Mouse (Mus musculus) inflammation-experienced regulatory T-cells, adult 6 months (primary cell): ENCODE measurements around the gene Stard10. TPM values are rescaled to one million over a fixed set of nuclear protein-coding genes. Genes with fewer than 3 reads are reported as not detected.
A peak's percentile ranks its signal among the peaks of the same experiment; 100 is the strongest.

Source experiments
- ATAC-seq: one replicate; pipeline ENCODE4 v1.8.0; 2017
- polyA plus RNA-seq, 3 experiments: library from polyadenylated mRNA; unstranded; fragments of 100-300 nt; shearing (Covaris generic); gene quantifications; one replicate each; pipeline ENCODE4 v1.2.1; 2017

Gene Stard10
- polyA plus RNA-seq, 3 experiments from 2014 or later: 1.7 to 5.6 (median 2.0) TPM

- ATAC-seq: no peak
Measured at GRCm38 (mm10) chr7:101306841-101307240, 10.0 kb upstream of the Stard10 start.

DNA sequence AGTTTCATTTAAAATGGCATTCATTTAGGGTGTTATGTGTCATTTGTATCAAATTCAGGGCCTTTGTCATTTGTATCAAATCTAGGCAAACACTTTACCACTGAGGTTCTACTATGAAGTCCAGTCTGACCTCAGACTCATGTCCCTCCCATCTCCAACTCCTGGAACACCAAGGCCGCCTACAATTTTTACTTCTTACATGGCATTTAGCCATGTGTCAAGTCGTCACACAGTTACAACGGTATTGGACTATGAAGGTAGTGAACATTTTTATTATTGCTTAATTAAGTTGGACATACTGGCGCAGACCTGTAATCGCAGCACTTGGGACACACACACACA, 6.9 kb upstream of the Stard10 start:
- no peak for ATAC-seq

- ATAC-seq: peak; percentile 93
Measured at GRCm38 (mm10) chr7:101310327-101311028, 6.4 kb upstream of the Stard10 start.

- ATAC-seq: no peak
Measured at GRCm38 (mm10) chr7:101311061-101311460, 5.8 kb upstream of the Stard10 start.

GRCm38 (mm10) chr7:101313033-101313432, 3.9 kb upstream of the Stard10 start:
- no peak for ATAC-seq

GRCm38 (mm10) chr7:101314396-101314795, 2.5 kb upstream of the Stard10 start:
- ATAC-seq: no peak

DNA sequence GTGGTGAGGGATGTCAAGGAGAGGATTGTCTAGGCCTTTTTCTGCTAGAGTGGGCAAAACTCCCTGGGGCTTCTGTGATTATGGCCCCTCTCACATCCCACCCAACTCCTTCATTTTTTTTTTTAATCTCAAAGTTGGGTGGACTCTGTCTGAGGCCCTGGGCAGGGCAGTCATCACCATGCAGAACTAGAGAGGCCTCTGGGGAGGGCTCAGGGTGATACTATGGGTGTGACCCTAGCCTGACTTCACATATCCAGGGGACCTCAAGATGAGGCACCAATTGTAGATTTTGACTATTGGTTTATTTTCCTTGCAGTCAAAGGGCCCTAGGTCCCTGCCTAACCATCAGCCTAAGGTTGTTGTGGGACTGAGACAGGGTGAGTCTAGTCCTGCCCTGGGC, 1.2 kb upstream of the Stard10 start:
- ATAC-seq: no peak

DNA sequence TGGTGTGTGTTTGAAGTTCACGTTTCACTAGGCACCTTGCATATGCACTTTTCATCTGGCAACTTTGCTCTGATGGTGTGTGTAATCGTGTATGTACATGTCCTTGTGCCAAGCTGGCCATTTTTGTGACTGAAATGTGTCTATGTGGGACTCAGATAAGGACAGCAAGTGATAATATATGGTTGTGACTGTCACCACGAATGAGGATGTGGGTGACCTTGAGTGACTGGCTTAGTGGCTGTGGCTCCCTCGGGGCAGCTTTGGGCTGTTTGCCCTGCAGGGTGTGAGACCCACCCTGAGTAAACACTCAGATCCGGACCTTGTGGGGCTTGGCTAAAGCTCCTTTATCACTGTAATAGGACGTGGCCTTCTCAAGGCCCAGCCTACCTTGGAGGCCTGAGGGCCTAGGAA, 290 bp upstream of the Stard10 start:
- ATAC-seq: no peak

DNA sequence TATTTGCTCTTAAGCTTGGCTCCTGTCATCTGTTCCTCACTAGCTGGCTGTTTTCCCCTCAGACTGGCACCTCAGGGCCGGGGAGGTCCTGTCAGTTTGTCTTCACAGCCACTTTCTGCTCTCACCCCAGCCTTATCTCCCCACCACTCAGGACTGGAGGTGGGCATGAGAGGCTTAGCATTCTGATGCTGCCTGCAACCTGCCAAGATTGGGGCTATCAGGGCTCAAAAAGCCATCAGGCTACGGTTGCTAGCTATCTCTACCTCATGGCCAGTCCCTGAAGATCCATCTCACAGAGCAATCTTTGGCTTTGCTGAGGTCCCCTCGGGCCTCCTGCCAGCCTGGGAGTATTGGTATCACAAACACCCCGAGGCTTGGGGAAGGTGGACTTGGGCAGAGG, 2.0 kb downstream of the Stard10 start:
- no peak for ATAC-seq

- no peak for ATAC-seq
Measured at GRCm38 (mm10) chr7:101319796-101320195, 2.9 kb downstream of the Stard10 start.

DNA sequence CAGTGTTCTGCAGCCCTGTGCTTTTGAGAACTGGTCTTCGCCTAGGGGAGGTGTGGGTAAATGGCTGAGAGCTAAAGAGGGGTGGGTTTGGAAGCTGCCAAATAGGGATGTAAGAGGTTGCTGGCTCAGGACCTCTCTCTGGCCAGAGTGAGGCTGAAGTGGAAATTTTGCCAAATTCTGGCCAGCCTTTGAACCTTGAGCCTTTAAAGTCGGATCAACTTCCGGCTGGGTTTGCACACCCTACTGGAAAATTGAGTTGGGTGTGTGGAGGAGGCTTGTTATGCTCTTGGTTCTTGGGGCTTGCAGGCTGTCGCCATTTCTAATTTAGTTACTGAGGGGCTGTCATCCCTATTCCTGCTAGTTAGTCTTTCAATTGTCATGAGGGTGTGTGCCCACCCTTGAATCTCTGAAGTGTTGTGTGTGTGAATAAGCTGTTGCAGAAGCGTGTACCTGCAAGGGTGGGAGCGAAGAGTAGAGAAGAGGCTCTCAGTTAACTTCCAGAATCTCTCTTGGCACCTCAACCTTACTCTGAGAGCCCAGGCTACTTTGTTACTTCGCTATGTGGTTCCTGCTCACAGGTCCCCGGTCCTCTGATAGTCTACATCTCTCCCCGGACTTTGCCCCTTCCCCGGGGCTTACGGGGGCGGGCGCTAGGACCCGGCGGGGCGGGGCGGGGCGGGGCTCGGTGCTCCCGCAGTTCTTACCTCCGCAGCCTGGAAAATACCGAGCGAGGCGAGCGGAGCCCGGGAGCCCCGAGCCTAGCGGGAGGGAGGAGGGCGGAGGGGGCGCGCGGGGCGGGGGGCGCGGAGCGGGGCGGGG, 3.7 kb downstream of the Stard10 start:
- ATAC-seq: peak; percentile 59

- ATAC-seq: peak; percentile 32
Measured at GRCm38 (mm10) chr7:101321218-101321827, 4.4 kb downstream of the Stard10 start.

GRCm38 (mm10) chr7:101323141-101323594, 6.3 kb downstream of the Stard10 start:
- ATAC-seq: no peak

DNA sequence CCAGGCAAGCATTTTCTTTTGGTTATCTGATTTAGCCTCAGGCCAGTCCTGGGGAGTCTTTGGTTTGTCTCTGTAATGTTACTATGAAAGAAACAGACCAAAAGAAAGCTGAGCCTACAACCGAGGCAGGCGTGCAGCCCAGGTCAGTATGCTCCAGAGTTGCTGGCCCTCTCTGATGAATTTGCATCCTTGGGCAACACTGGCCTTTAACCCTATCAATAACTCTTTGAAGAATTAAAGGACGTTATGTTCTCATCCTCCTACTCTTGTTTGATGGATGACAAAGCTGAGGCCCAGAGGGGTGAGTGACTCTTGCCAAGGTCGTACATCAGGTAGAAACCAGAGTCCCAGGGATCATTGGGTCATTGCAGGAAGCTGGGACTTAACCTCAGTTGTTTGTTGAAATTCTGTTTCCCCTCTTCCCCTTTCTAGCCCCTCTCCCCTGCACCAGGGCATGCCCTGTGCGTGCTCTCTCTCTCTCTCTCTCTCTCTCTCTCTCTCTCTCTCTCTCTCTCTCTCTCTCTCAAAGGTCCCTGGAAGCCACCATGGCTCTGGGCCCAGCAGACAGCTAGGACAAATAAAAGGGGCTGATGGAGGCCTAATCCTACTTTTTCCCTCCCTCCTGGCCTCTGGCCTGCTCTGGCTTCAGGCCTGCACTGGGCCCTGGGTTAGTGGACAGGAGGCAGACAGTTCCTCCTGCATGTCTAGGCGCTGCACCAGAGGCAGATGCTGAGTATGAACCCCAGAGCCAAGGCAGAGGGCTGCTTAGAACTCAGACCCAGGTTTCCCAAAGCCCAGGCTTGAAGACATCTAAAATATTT, 7.5 kb downstream of the Stard10 start:
- no peak for ATAC-seq

DNA sequence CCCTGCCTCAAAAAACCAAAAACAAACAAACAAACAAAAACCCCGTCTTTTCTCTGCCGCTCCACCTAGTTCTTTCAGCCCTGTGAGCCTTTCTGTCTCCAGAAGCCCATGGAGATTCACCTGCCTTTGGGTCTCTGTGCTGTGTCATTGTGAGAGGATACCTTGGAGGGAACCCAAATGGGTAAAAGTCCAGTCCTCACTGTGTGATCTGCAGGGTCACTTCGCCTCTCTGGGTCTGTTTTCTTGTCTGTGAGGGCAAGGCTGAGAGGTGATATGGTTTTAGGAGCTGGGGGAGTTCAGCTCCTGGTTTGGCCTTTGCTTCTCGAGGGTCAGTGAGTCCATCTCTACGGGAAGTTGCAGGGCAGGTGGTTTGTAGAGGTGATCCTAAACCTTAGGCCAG, 9.1 kb downstream of the Stard10 start:
- no peak for ATAC-seq

DNA sequence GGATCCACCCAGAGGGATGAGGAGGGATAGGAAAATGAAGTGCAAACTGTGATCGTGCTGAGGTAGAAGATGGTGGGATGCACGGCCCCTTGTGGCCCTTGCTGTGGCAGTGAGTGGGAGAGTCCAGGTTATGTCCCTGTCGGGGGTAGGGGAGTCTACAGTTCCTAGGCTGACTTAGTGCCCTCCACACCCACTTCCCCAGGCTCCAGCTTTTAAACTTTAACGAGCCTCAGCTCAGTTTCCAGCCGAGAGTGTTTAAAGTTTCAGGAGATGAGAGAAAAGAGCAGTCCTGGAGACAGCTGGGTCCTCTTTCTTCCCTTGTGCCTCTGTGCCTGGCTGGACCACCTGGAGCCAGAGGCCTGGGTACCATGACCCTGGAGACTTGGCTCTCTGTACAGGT, 10.4 kb downstream of the Stard10 start:
- ATAC-seq: no peak

DNA sequence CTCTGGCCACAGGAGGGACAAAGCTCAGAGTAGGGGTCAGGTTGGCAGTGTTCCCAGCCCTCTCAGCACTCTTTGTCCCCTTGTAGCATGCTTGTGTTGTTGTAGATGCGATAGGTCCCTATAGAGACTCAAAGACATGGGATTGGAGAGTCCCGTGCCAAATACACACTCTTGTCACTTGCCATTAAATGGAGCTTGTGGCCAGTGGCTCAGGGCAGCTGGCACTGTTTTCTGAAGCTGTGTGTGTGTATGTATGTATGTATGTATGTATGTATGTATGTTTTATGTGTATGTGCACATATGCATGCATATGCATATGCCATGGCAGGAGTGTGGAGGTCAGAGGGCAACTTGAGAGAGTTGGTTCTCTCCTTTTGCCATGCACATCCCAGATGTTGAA, 10.9 kb downstream of the Stard10 start:
- no peak for ATAC-seq

- ATAC-seq: no peak
Measured at GRCm38 (mm10) chr7:101328621-101329158, 11.8 kb downstream of the Stard10 start.

DNA sequence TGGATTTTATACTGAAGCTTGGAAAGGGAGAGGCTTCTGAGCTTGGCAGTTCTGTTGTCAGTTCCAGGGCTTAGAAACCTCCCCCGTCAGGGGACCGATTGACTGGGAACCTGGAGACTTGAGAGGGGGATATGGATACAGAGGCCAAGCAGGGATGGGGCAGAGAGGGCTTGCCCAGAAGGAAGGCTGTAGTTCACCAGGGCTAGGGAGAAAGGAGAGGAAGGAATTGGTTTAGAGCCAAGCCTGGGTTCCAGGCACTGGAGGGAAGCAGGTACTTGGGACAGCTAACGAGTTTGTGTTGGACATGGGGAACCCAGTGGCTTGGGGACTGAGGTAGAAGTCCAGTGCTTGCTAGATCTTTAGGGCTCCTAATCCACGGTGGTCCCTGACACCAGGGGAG, 12.7 kb downstream of the Stard10 start:
- no peak for ATAC-seq

DNA sequence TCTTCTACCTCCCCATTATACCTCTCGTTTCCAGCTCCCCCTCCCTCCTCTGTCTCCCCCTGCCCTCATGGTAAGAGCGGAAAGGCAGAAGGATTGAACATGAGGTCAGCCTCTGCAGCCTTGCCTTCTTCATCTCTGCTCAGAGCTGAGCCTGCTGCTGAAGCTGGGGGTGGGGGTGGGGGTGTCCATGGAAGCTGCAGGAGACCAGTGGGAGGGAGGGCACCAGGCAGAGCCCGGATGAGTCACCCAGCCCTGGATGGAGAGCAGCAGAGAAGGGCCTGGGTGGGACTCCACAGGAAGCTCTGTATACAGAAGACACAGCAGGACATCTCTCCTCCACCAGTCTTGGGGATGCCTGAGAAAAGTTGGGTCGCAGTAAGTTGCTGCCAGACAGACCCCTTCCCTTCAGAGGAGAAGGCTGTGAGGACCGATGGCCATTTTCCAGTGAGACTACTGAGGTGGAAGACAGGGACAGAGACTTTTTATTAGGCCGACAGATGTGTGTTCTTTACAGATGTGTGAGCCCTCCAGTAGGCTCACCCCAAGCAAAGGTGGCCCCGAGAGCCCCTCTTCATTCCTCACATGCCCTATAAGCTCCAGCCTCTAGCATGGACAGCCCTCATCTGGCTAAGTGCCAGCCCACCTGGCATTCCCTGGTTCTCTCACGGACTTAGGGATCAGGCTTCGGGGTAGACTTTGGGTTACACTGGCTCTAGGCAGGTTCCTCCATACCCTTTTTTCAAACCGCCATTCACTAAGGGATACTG, 13.4 kb downstream of the Stard10 start:
- ATAC-seq: no peak

- ATAC-seq: no peak
Measured at GRCm38 (mm10) chr7:101330841-101331173, 13.9 kb downstream of the Stard10 start.
